Mouse (Mus musculus) gastrocnemius, postnatal 14 days (tissue): ENCODE results near the gene Olfr994. TPM values are rescaled to one million over a fixed set of nuclear protein-coding genes. Genes with fewer than 3 reads are reported as not detected.

Experiments used
- DNase-seq: peaks from one replicate; pipeline ENCODE4 v3.0.0; 2021; ENCODE audit warnings: mixed read lengths
- intact Hi-C: fragments of 180-260 bp; cut with DNase I; formaldehyde crosslinking; loops from one replicate; pipeline ENCODE4 v1.15.1; 2025; ENCODE audit warnings: low total_unique reads
- long read RNA-seq, 2 experiments: library from polyadenylated mRNA; stranded (forward); transcript quantifications; one replicate each; pipeline ENCODE4 v2.0.0; 2021
- total RNA-seq, 2 experiments: library from RNA; stranded (reverse); gene quantifications; 2 replicates each; pipeline ENCODE4 v1.2.3; 2021

Gene Olfr994
- not detected for total RNA-seq
- long read RNA-seq, experiment 1, result 0 reads
- long read RNA-seq, experiment 2, result 0 reads

- intact Hi-C loops, result no loop called here
- DNase-seq, result no peak
Observed at GRCm38 (mm10) chr2:85436351-85436750, at the start of gene Olfr994. Olfr994 (minus strand) TSS chr2:85436451.

GRCm38 (mm10) chr2:85466801-85467325 is 30.6 kb upstream of the Olfr994 start:
- no peak for DNase-seq
- intact Hi-C loops, result no loop called here

- intact Hi-C loops, result no loop called here
- DNase-seq, result no peak
Observed at GRCm38 (mm10) chr2:85443539-85443938, 7.3 kb upstream of the Olfr994 start, which contains the start of gene Olfr995. Olfr995 (minus strand) TSS chr2:85443639.

GRCm38 (mm10) chr2:85442546-85442945 is 6.3 kb upstream of the Olfr994 start:
- no peak for DNase-seq
- intact Hi-C loops, result no loop called here

- no peak for DNase-seq
- intact Hi-C loops, result no loop called here
Observed at GRCm38 (mm10) chr2:85425893-85426292, 10.4 kb downstream of the Olfr994 start.

GRCm38 (mm10) chr2:85414777-85415176 is 21.5 kb downstream of the Olfr994 start, which contains the start of gene Olfr993:
Olfr993 (minus strand) TSS chr2:85414877.
- intact Hi-C loops, result no loop called here
- DNase-seq, result no peak

GRCm38 (mm10) chr2:85409369-85409768 is 26.9 kb downstream of the Olfr994 start, which contains the start of gene Olfr992:
Olfr992 (minus strand) TSS chr2:85409469.
- intact Hi-C loops, result no loop called here
- DNase-seq, result no peak

Other genes with a start within 250 kb of the Olfr994 start
- 1 to 10 TPM; 3.9 to 7.3 TPM for gene Lrrc55, start 239.3 kb downstream of the Olfr994 start, total RNA-seq
- not detected for gene Olfr987, start 97.1 kb downstream of the Olfr994 start, total RNA-seq
- not detected for gene Olfr988, start 73.2 kb downstream of the Olfr994 start, total RNA-seq
- gene Olfr992, start 27.0 kb downstream of the Olfr994 start, total RNA-seq, result not detected
- gene Olfr993, start 21.6 kb downstream of the Olfr994 start, total RNA-seq, result not detected
- not detected for gene Olfr995, start 7.2 kb upstream of the Olfr994 start, total RNA-seq
- gene 4833423E24Rik, start 82.6 kb upstream of the Olfr994 start, total RNA-seq, result not detected
- gene Olfr996, start 142.8 kb upstream of the Olfr994 start, total RNA-seq, result not detected
- not detected for gene Olfr998, start 152.5 kb upstream of the Olfr994 start, total RNA-seq
- gene Olfr1000, start 175.5 kb upstream of the Olfr994 start, total RNA-seq, result not detected
- gene Olfr1002, start 214.3 kb upstream of the Olfr994 start, total RNA-seq, result not detected
- gene Olfr154, start 228.0 kb upstream of the Olfr994 start, total RNA-seq, result not detected
- not detected for gene Olfr1006, start 242.3 kb upstream of the Olfr994 start, total RNA-seq